Mouse (Mus musculus) CH12.LX (cell line): Measurements from ENCODE around the gene Cyp2t4. TPM values are rescaled to one million over a fixed set of nuclear protein-coding genes. Genes with fewer than 3 reads are reported as not detected.

Experiments used
- DNase-seq: peaks from one replicate; pipeline ENCODE4 v3.0.0-alpha.2; 2013; ENCODE audit errors: extremely low read depth
- H3K27ac ChIP-seq: 2 replicates; pipeline ENCODE4 v1.5.1; 2012; ENCODE audit warnings: low read depth, mild to moderate bottlenecking, control low read depth, moderate library complexity; ENCODE audit not compliant: insufficient read depth
- H3K27me3 ChIP-seq: replicated peaks from 2 replicates; pipeline ENCODE3; 2012; ENCODE audit warnings: inconsistent platforms
- H3K36me3 ChIP-seq, 2 experiments: replicated peaks in 1 of 2; 2 replicates each; pipeline versions ENCODE3 to v1.6.1; 2012; ENCODE audit warnings: inconsistent platforms in 1 of 2, low read length in 1 of 2, mild to moderate bottlenecking in 1 of 2, mixed read lengths in 1 of 2, moderate library complexity in 1 of 2; ENCODE audit not compliant: control insufficient read depth in 1 of 2, insufficient read depth in 1 of 2
- H3K4me1 ChIP-seq, 2 experiments: 2 replicates each; pipeline ENCODE4 v1.6.1; 2012; ENCODE audit warnings: inconsistent platforms in 1 of 2, moderate library complexity in 1 of 2; ENCODE audit not compliant: insufficient read depth in 2 of 2, control insufficient read depth in 1 of 2
- H3K4me2 ChIP-seq: 2 replicates; pipeline ENCODE4 v1.6.1; 2012; ENCODE audit warnings: low read depth, mild to moderate bottlenecking, control low read depth; ENCODE audit not compliant: poor library complexity, insufficient read depth, severe bottlenecking
- H3K4me3 ChIP-seq, 3 experiments: fragments of 150-350 bp in 1 of 3; sonication (generic) in 1 of 3; replicated peaks in 1 of 3; 2 replicates each; pipeline versions ENCODE3 to v1.5.1; 2011 to 2012; ENCODE audit warnings: low read depth in 2 of 3, low read length in 2 of 3, mild to moderate bottlenecking in 2 of 3, moderate library complexity in 2 of 3, control low read depth in 1 of 3, improper control_type of control experiment in 1 of 3, inconsistent platforms in 1 of 3, mixed read lengths in 1 of 3; ENCODE audit not compliant: poor library complexity in 1 of 3
- H3K79me2 ChIP-seq: replicated peaks from 2 replicates; pipeline ENCODE4 v1.6.1; 2012; ENCODE audit warnings: mild to moderate bottlenecking, moderate library complexity; ENCODE audit not compliant: control insufficient read depth, poor library complexity, insufficient read depth, severe bottlenecking; ENCODE audit errors: extremely low read depth
- H3K9ac ChIP-seq: 2 replicates; pipeline ENCODE4 v1.6.1; 2012; ENCODE audit warnings: low read depth, mild to moderate bottlenecking, control low read depth, moderate library complexity; ENCODE audit not compliant: insufficient read depth
- H3K9me3 ChIP-seq: replicated peaks from 2 replicates; pipeline ENCODE3; 2012; ENCODE audit warnings: low read length, inconsistent platforms, mixed read lengths
- BHLHE40 ChIP-seq: IDR thresholded peaks from 2 replicates; pipeline ENCODE4 v1.6.1; 2011; ENCODE audit warnings: mild to moderate bottlenecking, low read depth, low read length, improper control_type of control experiment
- CHD1 ChIP-seq: IDR thresholded peaks from 2 replicates; pipeline ENCODE4 v1.6.1; 2012; ENCODE audit warnings: low read depth, low read length, improper control_type of control experiment, inconsistent platforms
- CHD2 ChIP-seq: IDR thresholded peaks from 2 replicates; pipeline ENCODE4 v1.6.1; 2011; ENCODE audit warnings: low read length, improper control_type of control experiment
- CTCF ChIP-seq, 2 experiments: IDR thresholded peaks in 1 of 2; conservative IDR thresholded peaks in 1 of 2; 2 replicates each; pipeline ENCODE4 v1.5.1; 2011 to 2012; ENCODE audit warnings: low read depth in 2 of 2, low read length in 2 of 2, improper control_type of control experiment in 1 of 2, inconsistent platforms in 1 of 2, mild to moderate bottlenecking in 1 of 2, moderate library complexity in 1 of 2
- E2F4 ChIP-seq: IDR thresholded peaks from 2 replicates; pipeline ENCODE4 v1.6.1; 2011; ENCODE audit warnings: low read depth, low read length, improper control_type of control experiment; ENCODE audit not compliant: insufficient replicate concordance
- ELF1 ChIP-seq: IDR thresholded peaks from 2 replicates; pipeline ENCODE4 v1.6.1; 2014; ENCODE audit warnings: low read depth, mild to moderate bottlenecking, inconsistent platforms, low read length, improper control_type of control experiment
- EP300 ChIP-seq: IDR thresholded peaks from 2 replicates; pipeline ENCODE4 v1.6.1; 2011; ENCODE audit warnings: low read length, improper control_type of control experiment
- ETS1 ChIP-seq: conservative IDR thresholded peaks from 2 replicates; pipeline ENCODE4 v1.6.1; 2012; ENCODE audit warnings: low read depth, mild to moderate bottlenecking, inconsistent platforms, low read length, improper control_type of control experiment, moderate library complexity
- GABPA ChIP-seq: IDR thresholded peaks from 2 replicates; pipeline ENCODE4 v1.6.1; 2012; ENCODE audit warnings: low read depth, low read length, improper control_type of control experiment, inconsistent platforms; ENCODE audit not compliant: insufficient replicate concordance
- HCFC1 ChIP-seq: IDR thresholded peaks from 2 replicates; pipeline ENCODE4 v1.6.1; 2012; ENCODE audit warnings: low read depth, mild to moderate bottlenecking, inconsistent platforms, low read length, improper control_type of control experiment
- IRF4 ChIP-seq: IDR thresholded peaks from 2 replicates; pipeline ENCODE4 v1.6.1; 2014; ENCODE audit warnings: low read depth, mild to moderate bottlenecking, inconsistent platforms, low read length, improper control_type of control experiment
- JUN ChIP-seq: IDR thresholded peaks from 2 replicates; pipeline ENCODE4 v1.6.1; 2011; ENCODE audit warnings: low read depth, mild to moderate bottlenecking, low read length, improper control_type of control experiment, moderate library complexity; ENCODE audit not compliant: insufficient read depth
- JUND ChIP-seq: conservative IDR thresholded peaks from 2 replicates; pipeline ENCODE4 v1.6.1; 2011; ENCODE audit warnings: low read depth, low read length, improper control_type of control experiment
- KAT2A ChIP-seq: IDR thresholded peaks from 2 replicates; pipeline ENCODE4 v1.6.1; 2012; ENCODE audit warnings: low read length, improper control_type of control experiment, inconsistent platforms; ENCODE audit not compliant: insufficient replicate concordance
- MAFK ChIP-seq: IDR thresholded peaks from 2 replicates; pipeline ENCODE4 v1.6.1; 2011; ENCODE audit warnings: low read length, improper control_type of control experiment; ENCODE audit not compliant: insufficient replicate concordance
- MAX ChIP-seq: IDR thresholded peaks from 2 replicates; pipeline ENCODE4 v1.6.1; 2011; ENCODE audit warnings: low read length, improper control_type of control experiment
- MAZ ChIP-seq: IDR thresholded peaks from 2 replicates; pipeline ENCODE4 v1.6.1; 2012; ENCODE audit warnings: low read depth, mild to moderate bottlenecking, inconsistent platforms, low read length, improper control_type of control experiment, moderate library complexity
- MEF2A ChIP-seq: IDR thresholded peaks from 2 replicates; pipeline ENCODE4 v1.6.1; 2014; ENCODE audit warnings: low read depth, mild to moderate bottlenecking, inconsistent platforms, low read length, improper control_type of control experiment, borderline replicate concordance
- MXI1 ChIP-seq: IDR thresholded peaks from 2 replicates; pipeline ENCODE4 v1.6.1; 2011; ENCODE audit warnings: mild to moderate bottlenecking, low read depth, low read length, improper control_type of control experiment
- MYC ChIP-seq: IDR thresholded peaks from 2 replicates; pipeline ENCODE4 v1.6.1; 2011; ENCODE audit warnings: low read depth, mild to moderate bottlenecking, improper control_type of control experiment, low read length
- NELFE ChIP-seq: IDR thresholded peaks from 2 replicates; pipeline ENCODE4 v1.6.1; 2011; ENCODE audit warnings: low read depth, low read length, improper control_type of control experiment
- NRF1 ChIP-seq: IDR thresholded peaks from 2 replicates; pipeline ENCODE4 v1.6.1; 2014; ENCODE audit warnings: low read depth, mild to moderate bottlenecking, inconsistent platforms, low read length, improper control_type of control experiment, moderate library complexity
- PAX5 ChIP-seq: IDR thresholded peaks from 2 replicates; pipeline ENCODE4 v1.6.1; 2012; ENCODE audit warnings: low read length, inconsistent platforms, mixed read lengths
- POLR2A ChIP-seq: IDR thresholded peaks from 2 replicates; pipeline ENCODE4 v1.6.1; 2011; ENCODE audit warnings: low read depth, mild to moderate bottlenecking, improper control_type of control experiment, low read length
- POLR2AphosphoS2 ChIP-seq: IDR thresholded peaks from 2 replicates; pipeline ENCODE4 v1.6.1; 2011; ENCODE audit warnings: low read depth, low read length, improper control_type of control experiment
- RAD21 ChIP-seq: IDR thresholded peaks from 2 replicates; pipeline ENCODE4 v1.6.1; 2011; ENCODE audit warnings: low read depth, mild to moderate bottlenecking, low read length, improper control_type of control experiment, moderate library complexity
- RCOR1 ChIP-seq: conservative IDR thresholded peaks from 2 replicates; pipeline ENCODE4 v1.6.1; 2012; ENCODE audit warnings: low read depth, mild to moderate bottlenecking, inconsistent platforms, low read length, improper control_type of control experiment
- SIN3A ChIP-seq: IDR thresholded peaks from 2 replicates; pipeline ENCODE4 v1.6.1; 2012; ENCODE audit warnings: low read length, improper control_type of control experiment, inconsistent platforms
- SMC3 ChIP-seq: IDR thresholded peaks from 2 replicates; pipeline ENCODE4 v1.6.1; 2011; ENCODE audit warnings: low read depth, low read length, improper control_type of control experiment
- TBP ChIP-seq: conservative IDR thresholded peaks from 2 replicates; pipeline ENCODE4 v1.6.1; 2011; ENCODE audit warnings: low read depth, low read length, improper control_type of control experiment
- TCF12 ChIP-seq: IDR thresholded peaks from 2 replicates; pipeline ENCODE4 v1.6.1; 2014; ENCODE audit warnings: low read depth, mild to moderate bottlenecking, inconsistent platforms, low read length, improper control_type of control experiment
- UBTF ChIP-seq: IDR thresholded peaks from 2 replicates; pipeline ENCODE4 v1.6.1; 2012; ENCODE audit warnings: low read depth, mild to moderate bottlenecking, inconsistent platforms, low read length, improper control_type of control experiment, moderate library complexity
- USF1 ChIP-seq: IDR thresholded peaks from 2 replicates; pipeline ENCODE4 v1.6.1; 2014; ENCODE audit warnings: low read depth, mild to moderate bottlenecking, inconsistent platforms, low read length, improper control_type of control experiment
- USF2 ChIP-seq: conservative IDR thresholded peaks from 2 replicates; pipeline ENCODE4 v1.6.1; 2011; ENCODE audit warnings: low read depth, low read length, improper control_type of control experiment
- ZC3H11A ChIP-seq: IDR thresholded peaks from 2 replicates; pipeline ENCODE4 v1.6.1; 2012; ENCODE audit warnings: low read depth, mild to moderate bottlenecking, inconsistent platforms, low read length, improper control_type of control experiment
- ZKSCAN1 ChIP-seq: IDR thresholded peaks from 2 replicates; pipeline ENCODE4 v1.6.1; 2012; ENCODE audit warnings: low read depth, inconsistent platforms, low read length, improper control_type of control experiment, borderline replicate concordance
- ZMIZ1 ChIP-seq: IDR thresholded peaks from 2 replicates; pipeline ENCODE4 v1.6.1; 2012; ENCODE audit warnings: low read depth, mild to moderate bottlenecking, inconsistent platforms, low read length, improper control_type of control experiment
- ZNF384 ChIP-seq: IDR thresholded peaks from 2 replicates; pipeline ENCODE4 v1.6.1; 2012; ENCODE audit warnings: low read depth, low read length, improper control_type of control experiment, inconsistent platforms
- dilution Hi-C: fragments of 300-500 bp; cut with MboI; formaldehyde crosslinking; loops from 2 replicates; pipeline ENCODE4 v1.14.3; 2020; ENCODE audit warnings: low sequenced_read_pairs; ENCODE audit not compliant: extremely low pct_unique_long_range_greater_than_20kb, extremely low pct_ligation_motif_present
- in situ Hi-C: fragments of 300-500 bp; cut with MboI; formaldehyde crosslinking; loops from 3 replicates; pipeline ENCODE4 v1.14.3; 2019; ENCODE audit warnings: low sequenced_read_pairs, low pct_ligation_motif_present, low pct_unique_long_range_greater_than_20kb, mixed read lengths
- polyA plus RNA-seq: library from polyadenylated mRNA; unstranded; fragments of >175 nt; gene quantifications from 2 replicates; pipeline ENCODE4 v1.2.1, GENCODE M21; 2012; ENCODE audit warnings: low read depth; ENCODE audit not compliant: insufficient read length
- total RNA-seq, 2 experiments: library from RNA; depleted of rRNA; stranded (reverse); fragments of 300-350 nt in 1 of 2; fragments of >200 nt in 1 of 2; gene quantifications; 2 replicates each; pipeline ENCODE4 v1.2.3; 2012 to 2014

Gene Cyp2t4
- total and polyA plus RNA-seq, 3 experiments: 0.43 TPM; not detected in 2

DNA sequence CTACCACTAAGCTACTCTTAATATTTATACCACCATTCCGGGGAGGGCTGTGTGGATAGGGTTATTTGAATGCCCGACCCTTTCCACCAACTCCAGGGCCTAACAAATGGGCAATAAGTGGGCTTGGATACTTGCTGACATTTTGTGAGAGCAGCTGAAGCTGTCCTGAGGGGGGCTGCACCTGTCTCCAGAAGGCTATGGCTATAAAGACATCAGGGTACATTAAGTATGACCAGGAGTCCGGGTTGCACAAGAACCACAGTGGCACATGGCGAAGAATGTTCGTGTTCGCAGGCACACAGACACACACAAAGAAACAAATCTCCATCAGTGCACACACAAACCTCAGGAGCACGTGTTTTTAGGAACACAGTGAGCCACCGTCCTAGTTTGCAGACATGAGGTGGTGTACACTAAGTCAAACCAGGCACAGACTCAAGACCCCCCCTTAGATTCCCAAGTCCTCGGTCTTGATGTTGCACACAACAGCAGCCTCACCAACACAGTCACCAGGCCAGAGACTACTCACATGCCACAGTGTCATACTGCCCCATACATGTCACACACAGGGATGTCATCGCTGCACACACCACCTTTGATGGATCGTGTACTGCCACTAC, 14.1 kb downstream of the Cyp2t4 start:
- TF ChIP-seq IRF4 (no peak), JUN (no peak), MEF2A (no peak), ZMIZ1 (peak; percentile 47; the same call in 1 of the 2 replicates), EP300 (peak; percentile 19; the same call in 1 of the 2 replicates), ZC3H11A (no peak), NRF1 (no peak), MYC (peak; percentile 85), SIN3A (no peak; the same call in none of the 2 replicates), HCFC1 (no peak), USF1 (no peak), ETS1 (0 out of 2 replicates have a peak, but pooled peaks have one; percentile 7), E2F4 (no peak), ZKSCAN1 (no peak), TCF12 (no peak), MAZ (no peak), TBP (no peak), RAD21 (no peak), CHD1 (peak; percentile 73; the same call in 1 of the 2 replicates), CHD2 (0 out of 2 replicates have a peak, but pooled peaks have one; percentile 7), KAT2A (no peak), JUND (no peak), BHLHE40 (peak; percentile 63), SMC3 (no peak), MAX (peak; percentile 91), POLR2AphosphoS2 (0 out of 2 replicates have a peak, but pooled peaks have one; percentile 25), USF2 (no peak), CTCF (conservative IDR thresholded peaks at IDR 0.05 in 1 of 2, IDR thresholded peaks at IDR 0.05 in 1 of 2; ENCODE audit: low read depth in 2 of 2, low read length in 2 of 2) (no peak), ELF1 (no peak), POLR2A (no peak; the same call in 1 of the 2 replicates), MAFK (no peak), NELFE (0 out of 2 replicates have a peak, but pooled peaks have one; percentile 26), UBTF (no peak), MXI1 (peak; percentile 70), GABPA (no peak), ZNF384 (no peak), RCOR1 (no peak), PAX5 (no peak)
- H3K4me2 ChIP-seq: peak overlapping the region; percentile 33
- H3K36me3 ChIP-seq: peaks cover 30 to 61% of the 10 kb centered on the region in 2 experiments
- H3K79me2 ChIP-seq: peaks cover 33% of the 10 kb centered on the region
- peaks cover 23 to 61% of the 10 kb centered on the region in 2 experiments for H3K4me1 ChIP-seq
- in situ Hi-C loops: no loop called here
- no peaks in the 10 kb centered on the region for H3K9me3 ChIP-seq
- no peaks in the 10 kb centered on the region for H3K27me3 ChIP-seq
- dilution Hi-C loops: no loop called here
- H3K27ac ChIP-seq: peak overlapping the region; percentile 99
- H3K9ac ChIP-seq: peak overlapping the region; percentile 59
- DNase-seq: no peak
- peak overlapping the region in 2 of 3 experiments; percentile 9 to 50 for H3K4me3 ChIP-seq
